Mouse (Mus musculus) midbrain, embryonic 14.5 days (tissue): ENCODE data around the gene Naa25. TPM values are rescaled to one million over a fixed set of nuclear protein-coding genes. Genes with fewer than 3 reads are reported as not detected.
A peak's percentile ranks its signal among the peaks of the same experiment; 100 is the strongest.
"Not testable (repeated sequence)": the region's sequence is repeated elsewhere in the genome, so short reads cannot be mapped to it uniquely, and the experiment has no call there.

Experiments
- ATAC-seq: fragments of 200-750 bp; cut with Nextera tagmentation; 2 replicates; pipeline ENCODE4 v1.8.0; 2017; ENCODE audit warnings: moderate number of reproducible peaks, moderate library complexity; ENCODE audit not compliant: low FRiP score, low TSS enrichment
- DNase-seq: peaks from one replicate; pipeline ENCODE4 v3.0.0-alpha.2; 2015
- H3K27ac ChIP-seq: fragments of 300-500 bp; sonication (generic); replicated peaks from 2 replicates; pipeline ENCODE4 v1.5.1; 2014; ENCODE audit warnings: mild to moderate bottlenecking, low read depth, low read length, moderate library complexity
- H3K27me3 ChIP-seq: fragments of 300-500 bp; sonication (generic); 2 replicates; pipeline ENCODE4 v1.6.1; 2014; ENCODE audit warnings: low read length, control low read depth, mixed read lengths; ENCODE audit not compliant: control insufficient read depth, insufficient read depth
- H3K36me3 ChIP-seq: fragments of 300-500 bp; sonication (generic); 2 replicates; pipeline ENCODE4 v1.6.1; 2014; ENCODE audit warnings: low read length, control low read depth; ENCODE audit not compliant: control insufficient read depth, insufficient read depth
- H3K4me1 ChIP-seq: fragments of 300-500 bp; sonication (generic); 2 replicates; pipeline ENCODE4 v1.6.1; 2014; ENCODE audit warnings: mild to moderate bottlenecking, antibody characterized with exemption, low read length, control low read depth; ENCODE audit not compliant: control insufficient read depth, insufficient read depth
- H3K4me2 ChIP-seq: fragments of 300-500 bp; sonication (generic); 2 replicates; pipeline ENCODE4 v1.6.1; 2014; ENCODE audit warnings: mild to moderate bottlenecking, low read length, moderate library complexity
- H3K4me3 ChIP-seq: fragments of 300-500 bp; sonication (generic); replicated peaks from 2 replicates; pipeline ENCODE4 v1.5.1; 2014; ENCODE audit warnings: low read depth, low read length
- H3K9ac ChIP-seq: fragments of 300-500 bp; sonication (generic); replicated peaks from 2 replicates; pipeline ENCODE4 v1.6.1; 2014; ENCODE audit warnings: mild to moderate bottlenecking, low read length, moderate library complexity
- H3K9me3 ChIP-seq: fragments of 300-500 bp; sonication (generic); 2 replicates; pipeline ENCODE4 v1.6.1; 2016; ENCODE audit warnings: low read length, control low read depth, mixed read lengths; ENCODE audit not compliant: control insufficient read depth
- WGBS: fragments of 180-500 bp; shearing (Covaris S2); extraction: QIAGEN DNeasy Blood & Tissue Kit; methylation state at CpG from one replicate; pipeline ENCODE4 v1.1.7; 2014; 5-methylcytosine and 5-hydroxymethylcytosine counted together
- polyA plus RNA-seq: library from polyadenylated mRNA; unstranded; fragments of >200 nt; fragmentation: Nextera tagmentation; extraction: Ambion mirVana; gene quantifications from 2 replicates; pipeline ENCODE4 v1.2.1, GENCODE M21; 2014

Naa25 gene
- polyA plus RNA-seq, 1 experiment from 2014 or later, result 60.7 TPM

GRCm38 (mm10) chr5:121376972-121377371, 20.8 kb upstream of the Naa25 start:
- peak; percentile 65 for DNase-seq
- peaks cover 88% of the 10 kb centered on the region for H3K36me3 ChIP-seq
- H3K27ac ChIP-seq, H3K4me1 ChIP-seq, H3K27me3 ChIP-seq, H3K9me3 ChIP-seq, ATAC-seq, H3K4me2 ChIP-seq, H3K9ac ChIP-seq, H3K4me3 ChIP-seq: not testable (repeated sequence)
- WGBS, result 78% methylated on average over 5 of the region's 5 CpGs

GRCm38 (mm10) chr5:121378678-121379256, 19.0 kb upstream of the Naa25 start:
- Histone ChIP-seq H3K4me2 (no peak overlapping the region), H3K4me3 (no peak overlapping the region), H3K36me3 (peaks cover 70% of the 10 kb centered on the region), H3K9me3 (no peaks in the 10 kb centered on the region), H3K27ac (no peak overlapping the region), H3K27me3 (no peaks in the 10 kb centered on the region), H3K4me1 (peaks cover 7% of the 10 kb centered on the region; the same call in 1 of the 2 replicates), H3K9ac (no peak overlapping the region)
- DNase-seq (no peak), ATAC-seq (no peak)
- WGBS, result 94% methylated on average over 13 of the region's 13 CpGs

- peaks cover 53% of the 10 kb centered on the region for H3K36me3 ChIP-seq
- 99% methylated on average over 2 of the region's 2 CpGs for WGBS
These were observed 17.0 kb upstream of the Naa25 start for GRCm38 (mm10) chr5:121380692-121381091.

GRCm38 (mm10) chr5:121383857-121384756, 13.6 kb upstream of the Naa25 start:
- Histone ChIP-seq H3K4me2 (peak overlapping the region; percentile 66), H3K4me3 (peak overlapping the region; percentile 65), H3K9ac (peak overlapping the region; percentile 67), H3K27me3 (no peaks in the 10 kb centered on the region), H3K27ac (0 out of 2 replicates have a peak overlapping the region, but pooled peaks have one; percentile 86), H3K4me1 (peaks cover 13% of the 10 kb centered on the region), H3K36me3 (peaks cover 22% of the 10 kb centered on the region), H3K9me3 (no peaks in the 10 kb centered on the region)
- WGBS, result 60% methylated on average over 10 of the region's 10 CpGs
- no peak for ATAC-seq
- DNase-seq, result peak; percentile 29

More at GRCm38 (mm10) chr5:121380692-121381091, 17.0 kb upstream of the Naa25 start:
- Histone ChIP-seq H3K4me2 (no peak overlapping the region), H3K9ac (no peak overlapping the region), H3K9me3 (no peaks in the 10 kb centered on the region), H3K4me3 (no peak overlapping the region), H3K27ac (no peak overlapping the region), H3K4me1 (peaks cover 13% of the 10 kb centered on the region), H3K27me3 (no peaks in the 10 kb centered on the region)
- DNase-seq (no peak), ATAC-seq (no peak)

- peaks cover 15% of the 10 kb centered on the region for H3K4me1 ChIP-seq
- ATAC-seq, result peak; percentile 78
- H3K9ac ChIP-seq, result peak overlapping the region; percentile 67
- no peaks in the 10 kb centered on the region for H3K9me3 ChIP-seq
- H3K27me3 ChIP-seq, result no peaks in the 10 kb centered on the region
- DNase-seq, result no peak
- H3K36me3 ChIP-seq, result peaks cover 14% of the 10 kb centered on the region
- 2% methylated on average over 46 of the region's 47 CpGs for WGBS
- peak overlapping the region; percentile 65 for H3K4me3 ChIP-seq
- peak overlapping the region; percentile 86 for H3K27ac ChIP-seq
- H3K4me2 ChIP-seq, result peak overlapping the region; percentile 66
These were observed 12.8 kb upstream of the Naa25 start for GRCm38 (mm10) chr5:121384757-121385460.

GRCm38 (mm10) chr5:121385461-121386119, 12.1 kb upstream of the Naa25 start, which contains the start of gene Trafd1:
Gene Trafd1 (minus strand): TSS chr5:121385632.
- peak within 1 kb of the TSS; percentile 65 for H3K4me3 ChIP-seq
- 0% methylated on average over 45 of the region's 45 CpGs for WGBS
- peak within 1 kb of the TSS; percentile 86 for H3K27ac ChIP-seq
- peak within 1 kb of the TSS; percentile 67 for H3K9ac ChIP-seq
- H3K4me2 ChIP-seq, result peak within 1 kb of the TSS; percentile 66
- H3K4me1 ChIP-seq, result peaks cover 15% of the 10 kb centered on the region
- peaks cover 13% of the 10 kb centered on the region for H3K36me3 ChIP-seq
- no peaks in the 10 kb centered on the region for H3K27me3 ChIP-seq
- DNase-seq (peak; percentile 97), ATAC-seq (peak; percentile 95)
- no peaks in the 10 kb centered on the region for H3K9me3 ChIP-seq

GRCm38 (mm10) chr5:121386120-121386909, 11.4 kb upstream of the Naa25 start:
- peaks cover 6% of the 10 kb centered on the region for H3K36me3 ChIP-seq
- peak overlapping the region; percentile 42; the same call in 1 of the 2 replicates for H3K9ac ChIP-seq
- no peak for ATAC-seq
- WGBS, result 39% methylated on average over 22 of the region's 22 CpGs
- H3K4me2 ChIP-seq, result peak overlapping the region; percentile 66
- H3K4me1 ChIP-seq, result peaks cover 15% of the 10 kb centered on the region
- no peaks in the 10 kb centered on the region for H3K9me3 ChIP-seq
- DNase-seq, result no peak
- H3K27me3 ChIP-seq, result no peaks in the 10 kb centered on the region
- H3K27ac ChIP-seq, result 0 out of 2 replicates have a peak overlapping the region, but pooled peaks have one; percentile 8
- peak overlapping the region; percentile 65 for H3K4me3 ChIP-seq
